Mouse (Mus musculus) stomach, postnatal 0 days (tissue): ENCODE results near the gene Nod1.

Source experiments
- CTCF ChIP-seq: IDR thresholded peaks from 2 replicates; pipeline ENCODE4 v1.5.1; 2016; ENCODE audit warnings: antibody characterized with exemption, low read depth, mild to moderate bottlenecking, moderate library complexity
- EP300 ChIP-seq: optimal IDR thresholded peaks from 2 replicates; pipeline ENCODE3; 2016; ENCODE audit warnings: antibody characterized with exemption

- TF ChIP-seq CTCF = no peak
- no peak for TF ChIP-seq EP300
Measured at GRCm38 (mm10) chr6:54963599-54963998, 8.8 kb downstream of the Nod1 start.
